In the genomic region with DNA sequence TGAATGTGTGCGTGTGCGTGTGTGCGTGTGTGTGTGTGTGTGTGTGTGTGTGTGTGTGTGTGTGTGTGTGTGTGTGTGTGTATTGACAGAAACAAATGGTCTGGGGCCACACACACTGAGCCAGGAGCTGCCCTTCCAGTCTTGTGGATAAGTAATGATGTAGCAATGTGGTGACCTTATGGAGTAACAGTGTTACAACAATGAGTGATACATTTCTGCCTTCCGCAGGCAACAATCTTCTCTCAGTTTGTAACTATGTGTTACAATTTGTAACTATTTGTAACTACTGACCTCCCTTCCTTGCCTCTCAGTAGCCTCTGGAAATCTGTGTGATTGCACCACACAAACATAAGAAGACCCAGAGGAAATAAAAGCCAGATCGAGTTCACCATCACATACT, we compare ENCODE assay signal across 18 mouse cellular contexts. TPM values are rescaled to one million over a fixed set of nuclear protein-coding genes. Genes with fewer than 3 reads are reported as not detected.
"Had no signal": no experiment of that assay in that cellular context is flagged by ENCODE, and none has a peak within 500 bp of the region (broad histone marks: within the 10 kb centered on the region; RNA-seq: fewer than 3 reads in every experiment).

No protein-coding gene starts in this region.

- H3K27ac ChIP-seq: kidney, embryonic 15.5 days; limb, embryonic 13.5 days; liver, embryonic 12.5 days; liver, embryonic 15.5 days; macrophage; midbrain, embryonic 12.5 days; midbrain, embryonic 15.5 days; neural tube, embryonic 13.5 days had no signal

- H3K4me3 ChIP-seq: kidney, embryonic 15.5 days; limb, embryonic 13.5 days; liver, embryonic 12.5 days; liver, embryonic 15.5 days; midbrain, embryonic 12.5 days; midbrain, embryonic 15.5 days; myocyte; neural tube, embryonic 13.5 days had no signal

- H3K27me3 ChIP-seq: kidney, embryonic 15.5 days; limb, embryonic 13.5 days; liver, embryonic 12.5 days; liver, embryonic 15.5 days; midbrain, embryonic 12.5 days; midbrain, embryonic 15.5 days; neural tube, embryonic 13.5 days had no signal

- ATAC-seq: intestine, postnatal 0 days; liver, embryonic 12.5 days; midbrain, embryonic 15.5 days had no signal

- H3K36me3 ChIP-seq: kidney, embryonic 15.5 days; limb, embryonic 13.5 days; liver, embryonic 12.5 days; liver, embryonic 15.5 days; midbrain, embryonic 12.5 days; midbrain, embryonic 15.5 days; neural tube, embryonic 13.5 days had no signal

- H3K9ac ChIP-seq: kidney, embryonic 15.5 days; limb, embryonic 13.5 days; liver, embryonic 12.5 days; liver, embryonic 15.5 days; midbrain, embryonic 12.5 days; midbrain, embryonic 15.5 days; neural tube, embryonic 13.5 days had no signal

- DNase-seq: kidney, adult 2 months; kidney, postnatal 14 days; kidney, postnatal 4 days; left cerebral cortex, postnatal 4 days; liver; lung, adult 18-20 months; retina, postnatal 1 day; thymus, adult 18-20 months had no signal

- H3K9me3 ChIP-seq: kidney, embryonic 15.5 days; limb, embryonic 13.5 days; liver, embryonic 12.5 days; liver, embryonic 15.5 days; midbrain, embryonic 12.5 days; midbrain, embryonic 15.5 days; neural tube, embryonic 13.5 days had no signal

- H3K4me1 ChIP-seq: kidney, embryonic 15.5 days; limb, embryonic 13.5 days; liver, embryonic 12.5 days; liver, embryonic 15.5 days; midbrain, embryonic 12.5 days; midbrain, embryonic 15.5 days; neural tube, embryonic 13.5 days had no signal

- H3K4me2 ChIP-seq: kidney, embryonic 15.5 days; limb, embryonic 13.5 days; liver, embryonic 12.5 days; liver, embryonic 15.5 days; midbrain, embryonic 12.5 days; midbrain, embryonic 15.5 days; neural tube, embryonic 13.5 days had no signal

RNA-seq across cellular contexts. Expression of a gene that starts 38.3 kb away (rescaled TPM):
- polyA plus RNA-seq: limb, embryonic 13.5 days; midbrain, embryonic 12.5 days; myocyte had no signal
